Comparison of ENCODE assay signal across 9 mouse cellular contexts in the genomic region with DNA sequence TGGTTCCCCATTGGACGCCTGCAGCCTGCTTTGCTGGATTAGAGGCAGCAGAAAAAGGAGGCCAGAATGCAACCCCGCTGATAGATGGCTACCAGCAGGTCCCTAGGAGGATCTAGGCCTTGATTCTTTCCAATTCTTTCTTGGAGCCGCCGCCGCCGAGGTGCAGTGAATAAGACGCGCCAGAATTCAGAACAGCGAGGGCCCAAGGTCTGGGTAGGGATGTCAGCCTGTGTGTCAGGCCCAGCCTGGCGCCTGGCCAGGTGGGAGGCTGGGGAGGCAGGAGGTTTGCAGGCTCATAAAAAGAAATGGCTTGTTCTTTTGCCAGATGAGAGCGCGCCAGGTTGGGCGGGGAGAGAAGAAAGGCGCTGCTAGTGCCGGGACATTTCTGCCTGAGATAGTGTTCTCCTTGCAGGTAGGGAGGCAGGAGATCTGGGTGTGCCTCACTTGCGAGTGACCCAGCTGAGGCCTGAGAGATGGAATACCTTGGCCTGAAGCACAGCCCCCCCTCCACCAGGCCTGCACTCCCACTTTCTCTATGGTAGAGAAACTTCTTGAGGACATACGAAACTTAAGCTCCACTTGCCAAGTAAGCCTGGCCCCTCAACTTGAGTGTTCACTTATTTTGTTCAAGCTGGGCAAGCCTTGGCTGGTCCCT.
A peak's percentile ranks its signal among the peaks of the same experiment; 100 is the strongest.
DNase-seq lines count a peak whose midpoint lies in the region; ATAC-seq and TF ChIP-seq lines count a peak whose summit lies in the region.
"Had no signal": no experiment of that assay in that cellular context is flagged by ENCODE, and none has a peak within 500 bp of the region (broad histone marks: within the 10 kb centered on the region; RNA-seq: fewer than 3 reads in every experiment).

No protein-coding gene starts in this region.

- TF ChIP-seq EP300 in MEL (IDR thresholded peaks at IDR 0.05; ENCODE audit: low read depth in 1 of 2, low read length in 2 of 2): no peak

- H3K36me3 ChIP-seq in MEL (ENCODE audit: control insufficient read depth in 1 of 2, insufficient read depth in 2 of 2, low read length in 2 of 2): no peaks in the 10 kb centered on the region
- H3K36me3 ChIP-seq in forebrain, embryonic 15.5 days: no peaks in the 10 kb centered on the region
- H3K36me3 ChIP-seq in hindbrain, embryonic 12.5 days: no peaks in the 10 kb centered on the region
- H3K36me3 ChIP-seq in midbrain, embryonic 16.5 days (ENCODE audit: control insufficient read depth, insufficient read depth, low read length): no peaks in the 10 kb centered on the region

- no peak overlapping the region for H3K4me2 ChIP-seq in forebrain, embryonic 15.5 days (replicated peaks)
- no peak overlapping the region for H3K4me2 ChIP-seq in hindbrain, embryonic 12.5 days (replicated peaks)
- H3K4me2 ChIP-seq in midbrain, embryonic 16.5 days (ENCODE audit: low read length): no peak overlapping the region

- no peak overlapping the region for H3K27ac ChIP-seq in MEL (ENCODE audit: control insufficient read depth, low read depth, low read length)
- H3K27ac ChIP-seq in forebrain, embryonic 15.5 days (replicated peaks): peak overlapping the region; percentile 64
- H3K27ac ChIP-seq in hindbrain, embryonic 12.5 days: peak overlapping the region; percentile 8; the same call in 1 of the 2 replicates
- H3K27ac ChIP-seq in midbrain, embryonic 16.5 days (ENCODE audit: low read length): no peak overlapping the region
- H3K27ac ChIP-seq: macrophage had no signal

- 21% methylated on average over 16 of the region's 17 CpGs for WGBS in forebrain, embryonic 15.5 days
- 35% methylated on average over 17 of the region's 17 CpGs for WGBS in hindbrain, embryonic 12.5 days
- WGBS in midbrain, embryonic 16.5 days: 22% methylated on average over 17 of the region's 17 CpGs

- H3K9me3 ChIP-seq in MEL (replicated peaks; ENCODE audit: insufficient read depth, low read length): no peaks in the 10 kb centered on the region
- no peaks in the 10 kb centered on the region for H3K9me3 ChIP-seq in forebrain, embryonic 15.5 days
- H3K9me3 ChIP-seq in hindbrain, embryonic 12.5 days (replicated peaks): no peaks in the 10 kb centered on the region
- no peaks in the 10 kb centered on the region for H3K9me3 ChIP-seq in midbrain, embryonic 16.5 days (replicated peaks; ENCODE audit: control insufficient read depth, low read length, poor library complexity, severe bottlenecking)

- no peak for TF ChIP-seq CTCF in MEL (IDR thresholded peaks at IDR 0.05 in 2 of 3, conservative IDR thresholded peaks at IDR 0.05 in 1 of 3; ENCODE audit: control insufficient read depth in 1 of 3, insufficient read depth in 1 of 3, low read depth in 2 of 3, low read length in 3 of 3, poor library complexity in 1 of 3, severe bottlenecking in 1 of 3)

- peak; percentile 64 for ATAC-seq in forebrain, embryonic 15.5 days (replicated peaks)
- peak; percentile 53; the same call in 1 of the 2 replicates for ATAC-seq in hindbrain, embryonic 12.5 days (ENCODE audit: low FRiP score)
- peak; percentile 58; the same call in 1 of the 2 replicates for ATAC-seq in midbrain, embryonic 16.5 days
- no peak for ATAC-seq in erythroblast, adult 5-6 weeks (replicated peaks; ENCODE audit: low FRiP score, poor library complexity, severe bottlenecking)

- H3K79me2 ChIP-seq in MEL (ENCODE audit: control insufficient read depth, insufficient read depth, low read length, poor library complexity): no peaks in the 10 kb centered on the region

- no peak overlapping the region for H3K4me3 ChIP-seq in MEL (ENCODE audit: control insufficient read depth in 1 of 2, insufficient read depth in 1 of 2, low read depth in 2 of 2, low read length in 2 of 2)
- no peak overlapping the region for H3K4me3 ChIP-seq in forebrain, embryonic 15.5 days
- H3K4me3 ChIP-seq in hindbrain, embryonic 12.5 days: no peak overlapping the region
- no peak overlapping the region for H3K4me3 ChIP-seq in midbrain, embryonic 16.5 days (ENCODE audit: low read depth, low read length)

- H3K9ac ChIP-seq in MEL (ENCODE audit: control insufficient read depth, low read depth, low read length, poor library complexity, severe bottlenecking): no peak overlapping the region
- no peak overlapping the region for H3K9ac ChIP-seq in forebrain, embryonic 15.5 days (replicated peaks)
- no peak overlapping the region for H3K9ac ChIP-seq in hindbrain, embryonic 12.5 days
- H3K9ac ChIP-seq in midbrain, embryonic 16.5 days (ENCODE audit: low read depth, low read length): no peak overlapping the region

- peak; percentile 48 for DNase-seq in MEL (ENCODE audit: low read depth, low spot score)
- peak; percentile 87 for DNase-seq in adrenal gland, postnatal 10 days
- DNase-seq in left cerebral cortex, postnatal 14 days (ENCODE audit: low spot score in 2 of 2): peak; percentile 8 to 11
- DNase-seq in natural killer cell, adult 2 months (ENCODE audit: low spot score in 2 of 2): no peak

- H3K4me1 ChIP-seq in MEL (ENCODE audit: control insufficient read depth in 1 of 2, insufficient read depth in 2 of 2, low read length in 2 of 2): no peaks in the 10 kb centered on the region
- peaks cover 16% of the 10 kb centered on the region for H3K4me1 ChIP-seq in forebrain, embryonic 15.5 days
- peaks cover 16% of the 10 kb centered on the region for H3K4me1 ChIP-seq in hindbrain, embryonic 12.5 days
- H3K4me1 ChIP-seq in midbrain, embryonic 16.5 days (ENCODE audit: control insufficient read depth, insufficient read depth, low read length): no peaks in the 10 kb centered on the region

- peaks cover 0 to 1% of the 10 kb centered on the region in 2 experiments; a peak in 2 of 4 replicates for H3K27me3 ChIP-seq in MEL (ENCODE audit: control insufficient read depth in 1 of 2, insufficient read depth in 2 of 2, low read length in 2 of 2)
- no peaks in the 10 kb centered on the region for H3K27me3 ChIP-seq in forebrain, embryonic 15.5 days
- H3K27me3 ChIP-seq in hindbrain, embryonic 12.5 days: peaks cover 70% of the 10 kb centered on the region
- no peaks in the 10 kb centered on the region; the same call in none of the 2 replicates for H3K27me3 ChIP-seq in midbrain, embryonic 16.5 days (ENCODE audit: control insufficient read depth, insufficient read depth, low read depth, low read length)

- no peak for TF ChIP-seq POLR2A in MEL (IDR thresholded peaks at IDR 0.05; ENCODE audit: control insufficient read depth in 1 of 2, insufficient read depth in 1 of 2, low read depth in 1 of 2, low read length in 2 of 2, poor library complexity in 1 of 2)

- intact Hi-C loops in left cerebral cortex, postnatal 14 days (cut with DNase I): no loop called here

- TF ChIP-seq RAD21 in MEL (IDR thresholded peaks at IDR 0.05; ENCODE audit: low read depth, low read length): no peak

TF ChIP-seq in MEL, 35 proteins besides CTCF, POLR2A, EP300 and RAD21:
- TF ChIP-seq MAFK (IDR thresholded peaks at IDR 0.05; ENCODE audit: borderline replicate concordance, low read depth, low read length) (no peak), ETS1 (IDR thresholded peaks at IDR 0.05; ENCODE audit: low read depth, low read length) (no peak), POLR2AphosphoS5 (IDR thresholded peaks at IDR 0.05; ENCODE audit: borderline replicate concordance, low read depth, low read length) (no peak), RCOR1 (IDR thresholded peaks at IDR 0.05; ENCODE audit: low read depth, low read length) (no peak), ELF1 (IDR thresholded peaks at IDR 0.05; ENCODE audit: low read depth, low read length) (no peak), POLR2AphosphoS2 (IDR thresholded peaks at IDR 0.05; ENCODE audit: low read length) (no peak), GATA1 (IDR thresholded peaks at IDR 0.05; ENCODE audit: low read depth, low read length) (no peak), USF1 (IDR thresholded peaks at IDR 0.05; ENCODE audit: low read depth, low read length) (no peak), TAL1 (IDR thresholded peaks at IDR 0.05; ENCODE audit: low read length) (no peak), KAT2A (conservative IDR thresholded peaks at IDR 0.05; ENCODE audit: low read depth, low read length) (no peak), BHLHE40 (IDR thresholded peaks at IDR 0.05; ENCODE audit: borderline replicate concordance, low read depth, low read length) (no peak), ZKSCAN1 (IDR thresholded peaks at IDR 0.05; ENCODE audit: low read depth, low read length) (no peak), ZNF384 (IDR thresholded peaks at IDR 0.05; ENCODE audit: low read depth, low read length) (no peak), USF2 (IDR thresholded peaks at IDR 0.05; ENCODE audit: borderline replicate concordance in 1 of 2, insufficient read depth in 1 of 2, low read depth in 1 of 2, low read length in 2 of 2) (no peak), CHD1 (IDR thresholded peaks at IDR 0.05; ENCODE audit: low read depth, low read length) (no peak), MEF2A (IDR thresholded peaks at IDR 0.05; ENCODE audit: extremely low read depth, insufficient replicate concordance, low read depth, low read length, poor library complexity, severe bottlenecking) (no peak), GABPA (IDR thresholded peaks at IDR 0.05; ENCODE audit: low read depth, low read length) (no peak), TCF12 (IDR thresholded peaks at IDR 0.05; ENCODE audit: low read depth, low read length) (no peak), TBP (IDR thresholded peaks at IDR 0.05; ENCODE audit: low read depth, low read length) (no peak)

Comparison
In these comparisons a context has a peak if more than half of its experiments do, and no peak if none do; other contexts are left out.
1. DNase-seq: peak in MEL (single experiment), adrenal gland, postnatal 10 days (single experiment) and left cerebral cortex, postnatal 14 days (2 of 2); none in natural killer cell, adult 2 months (0 of 2).
2. H3K27ac ChIP-seq: peak in forebrain, embryonic 15.5 days (single experiment) and hindbrain, embryonic 12.5 days (single experiment); none in MEL (single experiment) and midbrain, embryonic 16.5 days (single experiment).